Mouse (Mus musculus) C2C12 (cell line): ENCODE results near the gene Lzts2. TPM values are rescaled to one million over a fixed set of nuclear protein-coding genes. Genes with fewer than 3 reads are reported as not detected.

ENCODE experiments used
- H3K27me3 ChIP-seq: one replicate; pipeline ENCODE4 v1.6.1; 2011; ENCODE audit not compliant: control insufficient read depth, insufficient read depth, insufficient read length
- H3K36me3 ChIP-seq: one replicate; pipeline ENCODE4 v1.6.1; 2011; ENCODE audit not compliant: control insufficient read depth, insufficient read depth
- H3K4me3 ChIP-seq: one replicate; pipeline ENCODE4 v1.5.1; 2011; ENCODE audit warnings: mild to moderate bottlenecking, control low read depth; ENCODE audit not compliant: poor library complexity, insufficient read depth, severe bottlenecking
- H3K79me2 ChIP-seq: one replicate; pipeline ENCODE4 v1.6.1; 2011; ENCODE audit not compliant: control insufficient read depth, insufficient read depth
- H3K79me3 ChIP-seq: one replicate; pipeline ENCODE4 v1.6.1; 2011; ENCODE audit warnings: low read depth, control low read depth
- H3ac ChIP-seq: one replicate; pipeline ENCODE3; 2011; ENCODE audit warnings: low read depth; ENCODE audit not compliant: control insufficient read depth, insufficient read length
- CEBPB ChIP-seq: IDR thresholded peaks from one replicate; pipeline ENCODE4 v1.6.1; 2011; ENCODE audit warnings: low read depth, mild to moderate bottlenecking, control low read depth, moderate library complexity
- CTCF ChIP-seq: IDR thresholded peaks from one replicate; pipeline ENCODE4 v1.5.1; 2011; ENCODE audit not compliant: control insufficient read depth, insufficient read depth, insufficient read length
- FOSL1 ChIP-seq: IDR thresholded peaks from one replicate; pipeline ENCODE4 v1.8.0; 2011; ENCODE audit warnings: mild to moderate bottlenecking, low read length; ENCODE audit not compliant: poor library complexity, insufficient read depth, severe bottlenecking
- MAX ChIP-seq: IDR thresholded peaks from one replicate; pipeline ENCODE4 v1.6.1; 2011; ENCODE audit warnings: mild to moderate bottlenecking, control low read depth
- MYOD1 ChIP-seq: IDR thresholded peaks from one replicate; pipeline ENCODE4 v1.6.1; 2011; ENCODE audit warnings: low read depth; ENCODE audit not compliant: control insufficient read depth, insufficient read length
- MYOG ChIP-seq: IDR thresholded peaks from one replicate; pipeline ENCODE4 v1.6.1; 2011; ENCODE audit not compliant: control insufficient read depth, insufficient read length; ENCODE audit errors: extremely low read depth
- USF1 ChIP-seq: IDR thresholded peaks from one replicate; pipeline ENCODE4 v1.6.1; 2011; ENCODE audit warnings: low read depth, mild to moderate bottlenecking, control low read depth, moderate library complexity
- polyA plus RNA-seq: library from polyadenylated mRNA; unstranded; fragments of >200 nt; fragmentation: generic; extraction: Trizol; gene quantifications from one replicate; pipeline ENCODE4 v1.2.1, GENCODE M21; 2012; ENCODE audit warnings: missing spikeins

Lzts2 gene
- polyA plus RNA-seq, 1 experiment: 59.2 TPM

DNA sequence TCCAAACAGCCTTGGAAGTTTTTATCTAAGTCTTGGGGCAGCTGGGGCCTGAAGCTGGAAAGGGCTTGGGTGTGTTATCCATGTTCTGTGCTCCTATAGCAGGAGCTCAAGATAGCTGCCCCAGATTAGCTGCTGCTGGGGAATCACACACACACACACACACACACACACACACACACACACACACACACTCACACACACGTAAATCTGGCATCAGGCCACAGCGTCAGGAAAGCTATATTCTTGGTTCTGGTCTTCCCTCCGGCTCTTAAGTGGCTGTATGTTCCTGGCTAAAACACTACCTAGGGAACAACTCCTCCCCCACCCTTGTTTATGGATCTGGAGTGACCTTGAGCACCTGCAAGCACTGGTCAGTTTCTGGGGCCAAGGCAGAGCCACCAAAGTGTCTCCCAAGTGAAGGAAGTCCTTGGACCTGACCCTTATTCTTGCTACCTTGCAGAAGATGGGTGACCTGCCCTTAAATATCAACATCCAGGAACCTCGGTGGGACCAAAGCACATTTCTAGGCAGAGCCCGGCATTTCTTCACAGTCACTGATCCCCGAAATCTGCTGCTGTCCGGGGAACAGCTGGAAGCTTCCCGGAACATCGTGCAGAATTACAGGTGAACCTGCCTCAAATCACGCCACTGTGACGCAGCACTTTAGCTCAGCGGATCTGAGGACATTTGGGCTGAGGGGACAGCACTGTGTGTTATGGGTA, 34.6 kb downstream of the Lzts2 start:
- peaks cover 42% of the 10 kb centered on the region for H3K36me3 ChIP-seq
- peak overlapping the region; percentile 75 for H3ac ChIP-seq
- TF ChIP-seq CEBPB (no peak), MYOD1 (no peak)
- peaks cover 36% of the 10 kb centered on the region for H3K79me2 ChIP-seq
- H3K27me3 ChIP-seq: no peaks in the 10 kb centered on the region
- peaks cover 10% of the 10 kb centered on the region for H3K79me3 ChIP-seq
- H3K4me3 ChIP-seq: peak overlapping the region; percentile 68

- TF ChIP-seq MYOG (no peak), MAX (no peak), CTCF (no peak), FOSL1 (no peak), MYOD1 (no peak), USF1 (no peak)
- Histone ChIP-seq H3K4me3 (no peak overlapping the region), H3K79me3 (peaks cover 10% of the 10 kb centered on the region), H3K79me2 (peaks cover 36% of the 10 kb centered on the region), H3K27me3 (no peaks in the 10 kb centered on the region), H3ac (no peak overlapping the region), H3K36me3 (peaks cover 48% of the 10 kb centered on the region)
Observed at GRCm38 (mm10) chr19:45049523-45049922, 35.3 kb downstream of the Lzts2 start.

- TF ChIP-seq FOSL1 (no peak), CEBPB (no peak), MYOG (no peak), CTCF (no peak)
- peaks cover 50% of the 10 kb centered on the region for H3K36me3 ChIP-seq
- H3K79me2 ChIP-seq: peaks cover 32% of the 10 kb centered on the region
Observed at GRCm38 (mm10) chr19:45053451-45053850, 39.2 kb downstream of the Lzts2 start.

DNA sequence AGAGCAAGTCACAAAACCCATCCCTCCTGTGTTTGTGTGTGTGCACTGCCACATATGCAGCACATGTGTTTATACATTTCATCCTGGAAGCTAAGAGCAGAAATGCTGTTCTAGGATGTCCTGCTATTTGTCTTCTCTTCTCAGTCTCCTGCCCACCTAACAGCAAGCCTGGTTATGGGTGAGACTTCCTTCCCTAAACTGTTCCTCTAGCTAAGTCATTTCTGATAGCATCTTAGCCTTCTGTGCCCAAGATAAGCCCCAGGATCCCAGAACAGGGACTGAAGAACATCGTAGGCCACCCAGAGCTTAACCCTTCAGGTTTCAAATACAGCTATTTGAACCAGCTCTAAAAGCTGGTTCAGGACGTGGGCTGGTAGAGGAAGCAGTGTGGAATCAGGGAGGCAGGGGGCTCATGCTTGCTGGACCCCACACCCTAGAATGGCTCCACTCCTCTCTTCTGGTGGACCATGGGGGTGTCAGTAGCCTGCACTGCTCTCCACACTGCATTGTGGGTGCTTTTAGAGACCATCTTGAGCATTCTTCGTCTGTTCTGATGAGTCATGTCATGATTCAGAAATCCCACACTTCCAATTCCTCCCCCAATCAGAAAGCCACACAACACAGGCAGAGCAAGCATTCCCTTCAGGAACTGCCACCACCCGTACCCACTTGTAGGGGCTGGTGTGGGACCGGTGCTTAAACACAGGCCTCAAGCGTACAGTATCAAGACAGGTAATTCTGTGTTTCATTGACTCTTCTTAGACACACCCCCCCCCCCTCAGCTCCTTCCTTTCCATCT, 40.9 kb downstream of the Lzts2 start:
- H3K27me3 ChIP-seq: no peaks in the 10 kb centered on the region
- TF ChIP-seq MYOG: no peak
- TF ChIP-seq MYOD1: no peak
- TF ChIP-seq USF1: no peak
- TF ChIP-seq MAX: no peak
- peak; percentile 63 for TF ChIP-seq FOSL1
- no peaks in the 10 kb centered on the region for H3K79me3 ChIP-seq
- H3K4me3 ChIP-seq: no peak overlapping the region
- H3K36me3 ChIP-seq: peaks cover 38% of the 10 kb centered on the region
- peaks cover 21% of the 10 kb centered on the region for H3K79me2 ChIP-seq
- no peak overlapping the region for H3ac ChIP-seq

More at GRCm38 (mm10) chr19:45053451-45053850, 39.2 kb downstream of the Lzts2 start:
- Histone ChIP-seq H3K27me3 (no peaks in the 10 kb centered on the region), H3K4me3 (no peak overlapping the region), H3ac (no peak overlapping the region), H3K79me3 (peaks cover 10% of the 10 kb centered on the region)

DNA sequence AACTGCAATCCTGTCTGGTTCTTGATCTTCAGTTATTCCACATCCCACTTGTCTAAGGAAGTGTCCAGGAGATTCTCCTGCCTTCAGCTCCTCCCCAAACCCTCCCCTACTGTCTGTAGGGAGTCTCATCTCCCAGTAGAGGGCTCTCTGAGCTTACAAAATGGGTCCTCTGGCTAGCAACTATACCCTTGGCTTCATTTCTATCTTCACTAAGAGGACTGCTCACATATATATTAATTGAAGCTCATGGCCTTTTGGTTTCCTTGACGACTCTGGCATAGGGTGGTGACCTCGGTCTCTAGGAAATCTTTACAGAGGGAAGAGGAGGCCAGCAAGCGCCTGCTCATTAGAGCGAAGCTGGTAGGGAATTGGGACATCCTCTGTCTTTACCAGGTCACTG, 42.1 kb downstream of the Lzts2 start:
- Histone ChIP-seq H3K27me3 (no peaks in the 10 kb centered on the region), H3K4me3 (no peak overlapping the region), H3K79me2 (peaks cover 9% of the 10 kb centered on the region), H3ac (no peak overlapping the region), H3K36me3 (peaks cover 28% of the 10 kb centered on the region), H3K79me3 (no peaks in the 10 kb centered on the region)
- TF ChIP-seq FOSL1: no peak
- TF ChIP-seq MYOD1: no peak
- TF ChIP-seq CEBPB: no peak
- TF ChIP-seq MYOG: no peak
- TF ChIP-seq MAX: no peak
- TF ChIP-seq USF1: no peak
- TF ChIP-seq CTCF: no peak
